Mouse (Mus musculus): ENCODE data around the gene Rsph3b.
"Not testable (repeated sequence)": the region's sequence is repeated elsewhere in the genome, so short reads cannot be mapped to it uniquely, and the experiment has no call there.

DNA sequence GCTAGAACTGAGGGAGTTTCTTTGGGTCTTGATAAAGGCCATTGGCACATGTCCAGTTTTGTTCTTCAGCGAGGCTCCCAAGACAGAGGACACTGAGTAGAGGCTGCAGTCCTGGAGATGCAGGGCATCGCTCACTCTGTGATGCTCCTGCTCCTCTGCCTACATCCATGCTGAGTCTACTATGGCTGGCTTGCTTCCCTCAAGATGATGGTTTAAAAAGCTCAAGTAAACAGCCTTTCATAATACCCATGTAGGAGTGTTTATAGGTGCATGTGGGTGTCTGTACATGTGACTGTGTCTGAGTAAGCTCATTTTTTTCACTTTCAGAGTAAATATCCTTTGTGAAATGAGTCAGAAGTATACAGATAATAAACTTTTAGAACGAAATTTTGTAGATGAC lies 26.5 kb upstream of the Rsph3b start:
- TF ChIP-seq CTCF (conservative IDR thresholded peaks at IDR 0.05; ENCODE audit: insufficient read depth, insufficient read length, low read depth, low read length); POLR2A (IDR thresholded peaks at IDR 0.05; ENCODE audit: low read depth, low read length): not testable (repeated sequence)

All from kidney, adult 2 months (tissue).